Mouse (Mus musculus): ENCODE results near the gene Haus3. TPM values are rescaled to one million over a fixed set of nuclear protein-coding genes. Genes with fewer than 3 reads are reported as not detected.
A peak's percentile ranks its signal among the peaks of the same experiment; 100 is the strongest.

Haus3 gene
- total and polyA plus RNA-seq, 2 experiments from 2014 or later = 5.6 to 11.4 TPM

GRCm38 (mm10) chr5:34198615-34199014 is 29.3 kb upstream of the Haus3 start:
- Histone ChIP-seq H3K27me3 (ENCODE audit: control insufficient read depth, insufficient read depth, low read length) (no peaks in the 10 kb centered on the region), H3K9ac (replicated peaks; ENCODE audit: low read depth, low read length) (no peak overlapping the region), H3K4me2 (ENCODE audit: low read depth, low read length) (no peak overlapping the region), H3K4me1 (ENCODE audit: control insufficient read depth, insufficient read depth) (0 out of 2 replicates have a peak, but pooled peaks cover 10% of the 10 kb centered on the region), H3K9me3 (replicated peaks; ENCODE audit: control insufficient read depth, low read length) (no peaks in the 10 kb centered on the region), H3K4me3 (ENCODE audit: low read depth, low read length) (no peak overlapping the region), H3K27ac (ENCODE audit: low read depth) (no peak overlapping the region), H3K36me3 (replicated peaks; ENCODE audit: control insufficient read depth, insufficient read depth, low read length) (no peaks in the 10 kb centered on the region)
- TF ChIP-seq EP300 (IDR thresholded peaks at IDR 0.05; ENCODE audit: low read depth) (no peak), CTCF (IDR thresholded peaks at IDR 0.05; ENCODE audit: low read depth) (no peak)
- no peak for DNase-seq (ENCODE audit: low spot score)
- no peak for ATAC-seq (ENCODE audit: insufficient read depth, low read depth)
- WGBS = 87% methylated on average over 6 of the region's 6 CpGs

- Histone ChIP-seq H3K9me3 (replicated peaks; ENCODE audit: control insufficient read depth, low read length) (no peaks in the 10 kb centered on the region), H3K9ac (replicated peaks; ENCODE audit: low read depth, low read length) (no peak overlapping the region), H3K4me1 (ENCODE audit: control insufficient read depth, insufficient read depth) (0 out of 2 replicates have a peak, but pooled peaks cover 10% of the 10 kb centered on the region), H3K27me3 (ENCODE audit: control insufficient read depth, insufficient read depth, low read length) (no peaks in the 10 kb centered on the region), H3K36me3 (replicated peaks; ENCODE audit: control insufficient read depth, insufficient read depth, low read length) (no peaks in the 10 kb centered on the region), H3K4me3 (ENCODE audit: low read depth, low read length) (no peak overlapping the region), H3K27ac (ENCODE audit: low read depth) (no peak overlapping the region; the same call in 1 of the 2 replicates), H3K4me2 (ENCODE audit: low read depth, low read length) (no peak overlapping the region)
- no peak for ATAC-seq (ENCODE audit: insufficient read depth, low read depth)
- no peak for TF ChIP-seq CTCF (IDR thresholded peaks at IDR 0.05; ENCODE audit: low read depth)
- TF ChIP-seq EP300 (IDR thresholded peaks at IDR 0.05; ENCODE audit: low read depth) = no peak
- DNase-seq (ENCODE audit: low spot score) = no peak
- 79% methylated on average over 4 of the region's 4 CpGs for WGBS
Measured at GRCm38 (mm10) chr5:34197243-34197642, 27.9 kb upstream of the Haus3 start.

GRCm38 (mm10) chr5:34196423-34196822 is 27.1 kb upstream of the Haus3 start:
- no peaks in the 10 kb centered on the region for H3K9me3 ChIP-seq (replicated peaks; ENCODE audit: control insufficient read depth, low read length)
- DNase-seq (ENCODE audit: low spot score) (no peak), ATAC-seq (ENCODE audit: insufficient read depth, low read depth) (no peak)
- no peak overlapping the region for H3K4me3 ChIP-seq (ENCODE audit: low read depth, low read length)
- no peaks in the 10 kb centered on the region for H3K36me3 ChIP-seq (replicated peaks; ENCODE audit: control insufficient read depth, insufficient read depth, low read length)
- no peaks in the 10 kb centered on the region for H3K27me3 ChIP-seq (ENCODE audit: control insufficient read depth, insufficient read depth, low read length)
- no peak for TF ChIP-seq CTCF (IDR thresholded peaks at IDR 0.05; ENCODE audit: low read depth)
- no peak for TF ChIP-seq EP300 (IDR thresholded peaks at IDR 0.05; ENCODE audit: low read depth)
- H3K4me1 ChIP-seq (ENCODE audit: control insufficient read depth, insufficient read depth) = peaks cover 9% of the 10 kb centered on the region; the same call in 1 of the 2 replicates
- H3K27ac ChIP-seq (ENCODE audit: low read depth) = peak overlapping the region; percentile 16; the same call in 1 of the 2 replicates
- no peak overlapping the region for H3K9ac ChIP-seq (replicated peaks; ENCODE audit: low read depth, low read length)
- H3K4me2 ChIP-seq (ENCODE audit: low read depth, low read length) = peak overlapping the region; percentile 13; the same call in 1 of the 2 replicates
- WGBS = 76% methylated on average over 7 of the region's 7 CpGs

GRCm38 (mm10) chr5:34195786-34196185 is 26.5 kb upstream of the Haus3 start:
- H3K27ac ChIP-seq (ENCODE audit: low read depth) = peak overlapping the region; percentile 16; the same call in 1 of the 2 replicates
- DNase-seq (ENCODE audit: low spot score) (no peak), ATAC-seq (ENCODE audit: insufficient read depth, low read depth) (no peak)
- WGBS = 89% methylated on average over 12 of the region's 12 CpGs
- no peak for TF ChIP-seq CTCF (IDR thresholded peaks at IDR 0.05; ENCODE audit: low read depth)
- no peak for TF ChIP-seq EP300 (IDR thresholded peaks at IDR 0.05; ENCODE audit: low read depth)
- H3K9me3 ChIP-seq (replicated peaks; ENCODE audit: control insufficient read depth, low read length) = no peaks in the 10 kb centered on the region
- H3K36me3 ChIP-seq (replicated peaks; ENCODE audit: control insufficient read depth, insufficient read depth, low read length) = no peaks in the 10 kb centered on the region
- H3K4me2 ChIP-seq (ENCODE audit: low read depth, low read length) = no peak overlapping the region; the same call in 1 of the 2 replicates
- H3K4me3 ChIP-seq (ENCODE audit: low read depth, low read length) = no peak overlapping the region
- peaks cover 11% of the 10 kb centered on the region for H3K4me1 ChIP-seq (ENCODE audit: control insufficient read depth, insufficient read depth)
- H3K27me3 ChIP-seq (ENCODE audit: control insufficient read depth, insufficient read depth, low read length) = no peaks in the 10 kb centered on the region
- H3K9ac ChIP-seq (replicated peaks; ENCODE audit: low read depth, low read length) = no peak overlapping the region

GRCm38 (mm10) chr5:34194975-34195662 is 25.8 kb upstream of the Haus3 start:
- Histone ChIP-seq H3K9ac (replicated peaks; ENCODE audit: low read depth, low read length) (no peak overlapping the region), H3K27ac (ENCODE audit: low read depth) (peak overlapping the region; percentile 16; the same call in 1 of the 2 replicates), H3K9me3 (replicated peaks; ENCODE audit: control insufficient read depth, low read length) (no peaks in the 10 kb centered on the region), H3K4me2 (ENCODE audit: low read depth, low read length) (no peak overlapping the region), H3K27me3 (ENCODE audit: control insufficient read depth, insufficient read depth, low read length) (no peaks in the 10 kb centered on the region), H3K36me3 (replicated peaks; ENCODE audit: control insufficient read depth, insufficient read depth, low read length) (no peaks in the 10 kb centered on the region), H3K4me1 (ENCODE audit: control insufficient read depth, insufficient read depth) (peaks cover 14% of the 10 kb centered on the region), H3K4me3 (ENCODE audit: low read depth, low read length) (no peak overlapping the region)
- WGBS = 66% methylated on average over 6 of the region's 6 CpGs
- no peak for DNase-seq (ENCODE audit: low spot score)
- TF ChIP-seq EP300 (IDR thresholded peaks at IDR 0.05; ENCODE audit: low read depth) (no peak), CTCF (IDR thresholded peaks at IDR 0.05; ENCODE audit: low read depth) (no peak)
- no peak for ATAC-seq (ENCODE audit: insufficient read depth, low read depth)
